Mouse (Mus musculus): ENCODE measurements at regions not wholly inside any gene's neighbourhood (a gene's known extent, or its start where the extent isn't known, plus 50 kb on each side); places are given as distances from the start of the nearest gene placed in this dataset.

DNA sequence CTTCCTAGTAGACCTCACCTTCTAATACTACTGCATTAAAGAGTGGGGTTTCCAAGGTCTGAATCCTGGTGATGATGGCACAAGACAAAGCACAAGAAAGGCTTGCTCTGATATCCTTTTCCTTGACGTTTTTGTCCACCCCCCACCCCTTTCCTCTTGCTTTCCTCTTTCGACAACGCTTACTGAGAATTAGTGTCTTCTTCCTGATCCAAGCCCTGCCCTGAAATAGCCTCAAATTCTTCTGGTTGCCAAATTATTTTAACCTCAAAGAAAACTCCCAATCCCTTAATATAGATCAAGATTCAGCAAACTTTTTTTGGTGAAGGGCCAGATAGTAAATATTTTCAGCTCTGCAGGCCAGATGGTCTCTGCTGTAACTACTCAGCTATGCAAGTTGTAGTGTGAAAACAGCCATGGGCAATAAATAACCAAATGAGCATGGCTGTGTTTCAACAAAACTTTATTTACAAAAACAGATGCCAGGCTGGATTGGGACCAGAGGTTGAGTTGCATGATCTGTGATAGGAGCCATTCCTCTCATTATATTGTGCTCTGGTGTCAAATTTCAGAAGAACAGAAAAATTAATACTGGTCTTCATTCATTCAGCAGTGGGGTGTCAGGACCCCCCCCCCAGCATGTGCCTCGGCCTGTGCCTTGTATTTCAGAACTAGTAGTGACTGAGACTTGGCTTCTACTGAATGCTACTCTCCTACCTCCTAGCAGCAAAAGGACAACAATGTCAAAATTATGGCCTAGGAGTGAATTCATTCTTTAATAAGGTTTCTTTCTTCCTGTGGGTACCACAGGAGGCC, 218.5 kb upstream of the Nrip1 start:
- no peak for DNase-seq (ENCODE audit: low read depth, low spot score)

DNA sequence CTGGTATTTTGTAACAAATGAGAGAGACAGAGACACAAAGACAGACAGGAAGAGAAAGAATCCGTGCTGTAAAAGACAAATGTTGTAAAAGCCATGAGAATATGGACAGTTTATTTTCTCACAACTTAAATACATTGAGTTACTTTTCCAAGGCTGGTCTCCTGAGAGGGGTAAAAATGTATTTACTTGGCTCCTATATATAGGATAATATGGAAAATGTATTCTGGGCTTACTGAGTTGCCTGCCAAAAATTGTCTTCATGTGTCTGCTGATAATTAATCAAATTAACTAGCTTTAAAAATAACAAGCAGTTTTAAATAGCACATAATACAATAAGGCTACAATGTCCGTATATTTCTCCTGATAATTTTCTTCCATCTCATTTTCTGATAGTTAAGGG, 216.2 kb upstream of the Nrip1 start:
- no peak for DNase-seq (ENCODE audit: low read depth, low spot score)

DNA sequence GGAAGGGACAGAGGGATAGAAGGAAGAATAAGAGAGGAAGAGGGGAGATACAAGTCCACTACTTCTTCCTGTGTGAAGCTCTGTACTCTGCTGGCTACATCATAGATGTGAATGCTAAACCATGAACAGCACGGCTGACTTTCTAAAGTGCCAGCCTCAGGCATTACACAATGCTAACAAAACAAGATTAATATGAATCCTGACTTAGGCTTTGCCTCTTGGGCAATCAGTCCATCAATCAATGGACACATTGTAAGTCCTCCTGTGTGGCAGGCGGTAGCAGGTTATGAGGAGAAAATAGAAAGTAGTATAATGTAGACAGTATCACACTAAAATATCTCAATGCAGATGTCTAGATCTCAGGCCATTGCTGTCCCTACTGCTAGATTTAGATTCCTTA, 203.6 kb upstream of the Nrip1 start:
- no peak for DNase-seq (ENCODE audit: low read depth, low spot score)

DNA sequence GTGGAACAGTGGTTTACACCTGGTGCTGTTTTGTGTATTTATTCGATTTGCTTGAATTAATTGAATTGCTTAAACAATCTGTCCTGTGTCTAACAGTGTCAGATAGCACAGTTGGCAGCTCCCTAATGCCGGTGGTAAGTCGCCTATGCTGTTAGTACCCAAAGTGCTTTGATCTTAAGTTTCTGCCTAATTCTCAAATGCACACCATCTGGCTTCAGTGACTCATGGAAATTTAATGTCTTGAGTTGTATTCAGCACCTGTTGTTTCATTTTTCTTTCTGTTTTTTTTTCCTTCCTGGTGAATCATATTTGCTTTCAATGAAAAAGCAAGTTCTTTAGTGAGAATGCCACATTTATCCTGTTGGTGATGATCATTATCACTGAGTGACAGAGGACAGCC, 201.7 kb upstream of the Nrip1 start:
- DNase-seq (ENCODE audit: low read depth, low spot score): no peak

DNA sequence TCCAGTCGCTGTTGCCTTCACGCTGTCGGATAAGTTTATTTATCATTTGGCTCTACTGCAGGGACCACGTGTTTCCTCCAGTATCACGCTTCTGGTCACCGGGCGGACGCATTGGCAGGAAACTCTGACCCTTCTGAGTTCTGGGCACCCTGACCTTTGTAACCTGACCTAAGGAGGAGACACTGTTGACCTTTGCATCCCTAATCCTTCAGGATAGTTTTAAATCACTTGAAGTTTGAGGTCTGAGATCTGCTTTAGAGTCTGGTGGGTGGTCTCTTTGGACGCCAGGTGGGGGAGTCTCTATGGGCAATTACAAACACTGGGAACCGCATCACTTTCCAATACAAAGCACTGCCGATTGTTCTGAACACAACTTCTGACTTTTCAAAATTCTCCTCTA, 192.6 kb upstream of the Nrip1 start:
- DNase-seq (ENCODE audit: low read depth, low spot score): no peak

DNA sequence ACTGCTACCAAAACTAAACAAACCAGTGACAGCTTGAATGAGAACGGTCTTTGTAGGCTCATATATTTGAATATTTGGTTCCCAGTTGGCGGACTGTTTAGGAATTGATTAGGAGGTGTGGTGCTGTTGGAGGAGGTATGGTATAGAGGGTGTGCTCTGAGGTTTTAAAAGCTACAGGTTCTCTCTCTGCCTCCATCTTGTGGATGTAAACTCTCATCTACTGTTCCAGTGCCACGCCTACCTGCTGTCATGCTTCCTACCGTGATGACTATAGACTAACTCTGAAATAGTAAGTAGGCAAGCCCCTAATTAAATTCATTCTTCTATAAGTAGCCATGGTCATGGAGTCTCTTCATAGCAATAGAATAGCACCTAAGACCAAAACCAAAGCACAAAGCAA, 181.2 kb upstream of the Nrip1 start:
- no peak for DNase-seq (ENCODE audit: low read depth, low spot score)

DNA sequence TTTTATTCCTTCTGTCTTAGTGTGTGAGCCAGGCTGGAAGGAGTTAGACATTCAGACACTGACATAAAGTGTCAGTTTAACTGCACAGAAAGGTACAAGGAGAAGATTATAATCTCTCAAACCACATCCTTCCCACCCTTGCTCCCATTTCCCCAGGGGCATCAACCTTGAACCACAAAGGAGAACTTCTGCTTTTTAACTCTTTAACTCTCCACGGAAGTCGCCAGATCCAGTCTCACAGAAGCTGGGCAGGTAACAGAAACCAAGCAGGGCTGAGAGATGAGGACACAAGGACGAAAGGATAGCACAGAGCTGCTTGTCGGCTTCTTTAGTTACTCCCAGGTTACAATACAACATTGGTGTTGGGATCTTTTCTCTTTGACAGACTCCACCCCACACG, 176.0 kb upstream of the Nrip1 start:
- DNase-seq (ENCODE audit: low read depth, low spot score): no peak

DNA sequence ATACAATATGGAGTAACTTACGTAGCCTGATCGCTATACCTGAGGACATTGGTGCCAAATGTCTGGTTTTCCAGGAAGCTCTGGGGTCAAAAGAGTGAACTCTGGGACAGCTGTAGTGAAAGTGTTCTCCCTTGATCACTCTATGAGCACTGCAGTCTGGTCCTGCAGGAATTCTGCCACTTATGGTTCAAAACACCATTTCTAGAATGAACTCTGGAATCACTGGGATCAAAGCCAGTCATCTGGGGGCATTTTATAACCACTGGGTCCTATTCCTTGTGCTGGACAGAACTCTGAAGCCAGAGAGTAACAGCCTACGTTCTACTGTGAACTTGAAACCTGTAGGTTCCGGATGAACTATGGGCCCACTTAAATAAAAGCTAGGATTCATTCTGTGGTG, 173.5 kb upstream of the Nrip1 start:
- no peak for DNase-seq (ENCODE audit: low read depth, low spot score)

DNA sequence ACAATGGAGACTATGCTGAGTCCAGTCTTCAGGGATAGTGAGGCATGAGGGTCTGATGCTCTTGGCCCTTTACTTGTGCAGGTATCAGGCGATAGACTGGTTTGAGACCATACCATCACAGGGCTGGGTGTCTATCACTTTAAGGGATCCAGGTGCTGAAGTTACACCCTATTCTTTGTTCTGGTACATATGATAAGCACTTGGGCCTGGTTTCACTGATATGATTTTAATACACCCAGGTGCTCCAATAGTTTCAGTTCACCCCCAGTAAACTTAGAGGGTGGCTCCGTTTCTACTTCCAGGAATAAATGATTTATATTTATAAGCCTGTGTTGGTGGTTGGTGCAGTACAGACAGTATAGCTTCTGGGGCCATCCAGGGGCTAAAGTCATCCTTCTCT, 173.0 kb upstream of the Nrip1 start:
- no peak for DNase-seq (ENCODE audit: low read depth, low spot score)

DNA sequence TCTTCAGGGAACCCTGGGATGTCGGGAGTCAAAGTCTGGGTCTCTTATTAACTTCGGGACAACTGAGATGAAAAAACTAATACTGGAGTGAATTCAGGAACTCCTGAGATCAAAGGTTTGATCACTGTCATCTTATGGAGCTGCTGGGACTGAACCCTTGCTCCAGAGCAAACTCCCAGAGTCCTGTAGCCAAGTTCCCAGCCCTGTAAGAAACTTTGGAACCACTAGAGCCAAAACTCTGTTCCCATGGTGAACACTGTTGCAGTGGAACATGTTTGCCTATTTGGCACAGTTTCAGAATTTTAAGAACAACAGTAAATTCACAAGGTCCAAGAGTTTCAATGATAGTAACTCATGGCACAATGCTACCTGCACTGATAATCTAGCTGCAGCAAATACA, 172.3 kb upstream of the Nrip1 start:
- DNase-seq (ENCODE audit: low read depth, low spot score): no peak

DNA sequence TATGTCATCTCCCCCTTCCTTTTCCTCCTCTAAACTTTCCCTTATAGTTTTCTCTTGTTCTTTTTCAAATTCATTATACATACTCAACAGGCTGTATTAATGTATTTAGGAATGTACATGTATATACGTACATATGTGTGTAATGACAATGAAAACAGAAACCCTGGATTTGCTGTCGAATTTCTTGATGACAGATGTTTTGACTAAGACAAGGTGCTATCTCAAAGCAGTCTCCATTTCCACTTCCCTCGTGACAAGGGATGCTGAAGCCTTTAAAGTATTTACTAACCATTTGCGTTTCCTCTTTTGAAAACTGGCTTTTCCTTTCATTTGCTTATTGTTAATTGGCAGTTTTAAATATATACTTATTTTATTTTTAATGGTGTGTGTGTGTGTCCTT, 171.3 kb upstream of the Nrip1 start:
- DNase-seq (ENCODE audit: low read depth, low spot score): no peak

DNA sequence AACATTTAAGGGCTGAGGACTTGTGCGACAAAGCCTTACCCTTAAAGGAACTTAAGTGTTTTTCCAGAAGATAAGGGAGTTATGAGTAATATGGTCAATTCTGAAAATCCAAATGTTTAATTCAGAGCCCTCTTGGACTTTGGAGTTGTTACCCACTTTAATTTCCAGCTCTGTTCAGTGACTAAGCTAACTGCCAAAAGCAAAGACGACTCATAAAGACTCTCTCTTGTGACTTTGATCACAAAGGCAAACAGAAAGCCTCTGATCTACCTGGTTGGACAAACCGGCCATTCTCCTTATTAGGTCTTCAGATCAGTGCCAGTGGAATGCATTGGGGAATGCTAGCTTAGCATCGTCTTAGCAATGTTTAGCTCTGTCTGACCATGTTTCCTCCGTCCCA, 167.3 kb upstream of the Nrip1 start:
- no peak for DNase-seq (ENCODE audit: low read depth, low spot score)

DNA sequence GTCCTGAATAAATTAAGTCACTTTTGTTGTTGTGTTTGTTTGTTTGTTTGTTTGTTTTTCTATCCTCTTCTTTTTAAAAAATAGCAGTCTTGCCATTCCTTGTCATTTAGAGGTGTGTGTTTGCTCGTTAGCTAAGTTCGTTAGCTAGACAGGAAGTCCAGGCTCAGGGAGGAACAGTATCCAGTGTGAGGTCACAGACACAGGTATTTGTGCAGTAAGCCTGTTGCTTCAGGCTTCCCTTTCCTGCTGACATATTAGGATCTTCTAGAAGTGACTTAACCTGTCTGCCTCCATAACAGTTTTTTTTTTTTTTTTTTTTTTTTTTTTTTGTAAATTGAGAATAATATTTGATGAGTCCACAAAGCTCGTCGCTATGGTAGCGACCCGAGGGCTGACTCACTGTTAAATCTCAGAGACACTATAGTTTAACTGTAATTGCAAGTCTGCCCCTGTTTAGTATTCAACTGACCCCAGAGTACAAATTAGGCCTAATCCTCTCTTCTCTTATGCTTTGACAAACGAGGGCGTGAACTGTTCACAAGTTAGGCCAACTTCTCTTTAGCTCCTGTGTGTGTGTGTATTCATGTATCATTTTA, 166.8 kb upstream of the Nrip1 start:
- no peak for DNase-seq (ENCODE audit: low read depth, low spot score)

DNA sequence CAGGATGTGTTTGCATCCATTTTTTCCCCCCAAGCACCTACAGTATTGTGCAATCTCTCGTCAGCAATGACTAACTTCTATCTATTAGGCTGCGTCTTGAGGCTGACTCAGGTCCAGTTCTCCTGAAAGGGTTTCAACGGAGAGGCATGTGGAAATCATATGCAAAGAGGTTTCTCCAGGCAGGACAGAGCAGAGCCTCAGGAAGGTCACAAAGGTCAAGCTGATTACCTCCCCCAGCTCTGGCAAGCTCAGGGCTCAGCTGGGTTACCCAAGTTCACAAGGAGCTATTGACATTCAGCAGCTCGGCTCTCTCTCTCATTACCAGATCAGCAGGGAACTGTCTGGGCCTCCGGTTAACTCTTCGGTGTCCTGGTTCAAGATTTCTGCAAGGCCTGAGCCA, 166.0 kb upstream of the Nrip1 start:
- DNase-seq (ENCODE audit: low read depth, low spot score): no peak

DNA sequence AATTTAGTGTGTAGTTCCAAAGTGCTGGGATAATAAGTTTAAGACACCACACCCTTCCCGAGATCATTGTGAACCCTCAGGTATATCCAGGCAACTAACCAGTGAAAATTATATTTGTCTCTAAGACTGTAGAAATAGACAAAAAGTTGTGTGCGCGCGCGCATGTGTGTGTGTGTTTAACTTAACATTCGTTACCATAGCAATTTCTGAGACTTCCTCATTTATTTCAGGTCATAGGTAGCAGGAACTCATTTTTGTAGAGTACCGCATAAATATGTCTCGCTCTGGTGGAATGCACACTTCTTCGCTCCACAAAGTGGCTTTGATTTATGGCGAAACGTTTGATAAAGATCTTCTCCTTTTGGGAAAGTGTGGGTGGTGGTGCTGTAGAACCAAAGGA, 164.2 kb upstream of the Nrip1 start:
- no peak for DNase-seq (ENCODE audit: low read depth, low spot score)

DNA sequence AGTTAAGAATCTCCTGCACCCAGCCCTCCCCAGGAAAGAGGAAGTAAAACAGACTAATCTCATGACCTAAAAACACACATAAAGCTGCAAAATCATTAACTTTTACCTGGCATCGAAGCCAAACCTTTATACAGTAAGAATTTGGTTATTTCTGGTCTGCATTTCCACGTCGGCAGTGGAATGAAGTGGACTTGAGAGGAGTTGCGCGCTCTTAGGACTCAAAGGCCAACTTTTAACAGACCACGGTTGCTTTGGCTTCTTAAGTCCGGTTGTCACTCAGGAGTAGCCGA, 159.2 kb upstream of the Nrip1 start:
- peak; percentile 79 for DNase-seq (ENCODE audit: low read depth, low spot score)

DNA sequence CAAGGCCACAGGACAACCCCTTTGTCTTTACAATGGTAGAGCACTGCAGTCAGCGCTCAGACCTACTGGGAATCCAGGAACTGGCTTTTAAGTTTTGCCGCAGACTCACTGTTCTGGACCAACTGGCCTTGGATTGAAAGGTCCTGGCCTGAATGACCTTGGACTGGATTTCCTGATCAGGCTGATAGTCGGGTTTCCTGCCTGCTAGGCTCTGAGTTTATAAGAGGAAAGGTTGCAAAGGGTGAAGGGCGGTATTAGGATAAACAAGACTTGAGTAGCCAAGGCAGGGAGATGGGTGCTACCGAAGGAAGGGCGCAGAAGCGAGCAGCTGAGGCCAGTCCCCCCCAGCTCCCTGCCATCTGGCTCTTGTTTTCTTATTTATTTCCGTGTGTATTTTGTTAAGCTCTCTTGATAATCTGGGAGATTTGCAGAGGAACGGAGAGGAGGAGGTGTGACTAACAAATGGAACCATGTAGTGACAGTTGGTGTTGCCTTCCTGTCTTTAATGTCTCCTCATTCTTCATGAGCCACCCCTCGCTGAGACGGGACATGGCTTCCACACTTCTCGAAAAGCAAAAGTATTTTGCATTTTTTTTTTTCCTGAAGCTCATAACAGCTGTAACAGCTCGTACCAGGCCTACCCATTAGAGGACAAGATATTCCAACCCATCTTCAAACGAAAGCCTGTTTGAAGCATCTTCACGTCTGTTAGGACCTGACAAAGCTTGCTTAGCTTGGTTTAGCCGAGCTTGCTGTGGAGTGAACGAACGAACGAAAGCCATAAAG, 158.7 kb upstream of the Nrip1 start:
- no peak for DNase-seq (ENCODE audit: low read depth, low spot score)

DNA sequence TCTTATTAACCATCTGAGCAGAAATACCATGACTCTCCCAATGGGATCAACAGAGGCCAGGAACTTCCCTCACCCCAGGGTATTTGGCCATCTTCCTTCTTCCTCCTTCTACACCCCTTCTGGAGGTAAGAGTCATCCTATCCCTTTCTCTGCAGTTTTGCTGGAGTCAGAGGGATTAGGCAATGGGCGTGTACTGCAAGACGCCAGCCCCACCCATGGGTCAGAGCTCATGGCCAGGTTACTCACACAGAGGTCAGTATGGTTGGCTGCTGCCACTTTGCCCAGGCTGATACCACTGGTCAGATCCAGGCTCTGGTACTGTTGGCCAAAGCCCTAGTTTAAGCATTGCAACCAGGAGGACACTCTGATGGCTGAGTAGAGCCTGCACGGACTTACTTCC, 157.3 kb upstream of the Nrip1 start:
- no peak for DNase-seq (ENCODE audit: low read depth, low spot score)

DNA sequence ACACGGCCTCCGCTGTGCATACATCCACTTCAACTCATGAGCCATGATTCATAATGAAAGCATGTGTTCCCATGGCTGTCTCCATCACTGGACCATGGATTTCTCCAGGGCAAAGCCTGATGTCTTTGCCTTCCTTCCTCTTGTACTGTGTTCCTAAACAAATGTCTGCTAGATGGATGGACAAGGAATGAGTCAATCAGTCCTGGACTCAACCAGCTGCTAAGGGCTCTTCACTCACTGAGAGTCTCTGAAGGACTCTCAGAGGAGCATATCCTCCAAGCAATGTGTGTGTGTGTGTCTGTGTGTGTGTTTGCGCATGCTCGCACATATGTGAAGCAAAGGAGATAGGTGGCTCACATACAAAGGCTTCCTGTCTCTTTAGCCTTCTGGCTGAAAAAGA, 156.0 kb upstream of the Nrip1 start:
- DNase-seq (ENCODE audit: low read depth, low spot score): no peak

DNA sequence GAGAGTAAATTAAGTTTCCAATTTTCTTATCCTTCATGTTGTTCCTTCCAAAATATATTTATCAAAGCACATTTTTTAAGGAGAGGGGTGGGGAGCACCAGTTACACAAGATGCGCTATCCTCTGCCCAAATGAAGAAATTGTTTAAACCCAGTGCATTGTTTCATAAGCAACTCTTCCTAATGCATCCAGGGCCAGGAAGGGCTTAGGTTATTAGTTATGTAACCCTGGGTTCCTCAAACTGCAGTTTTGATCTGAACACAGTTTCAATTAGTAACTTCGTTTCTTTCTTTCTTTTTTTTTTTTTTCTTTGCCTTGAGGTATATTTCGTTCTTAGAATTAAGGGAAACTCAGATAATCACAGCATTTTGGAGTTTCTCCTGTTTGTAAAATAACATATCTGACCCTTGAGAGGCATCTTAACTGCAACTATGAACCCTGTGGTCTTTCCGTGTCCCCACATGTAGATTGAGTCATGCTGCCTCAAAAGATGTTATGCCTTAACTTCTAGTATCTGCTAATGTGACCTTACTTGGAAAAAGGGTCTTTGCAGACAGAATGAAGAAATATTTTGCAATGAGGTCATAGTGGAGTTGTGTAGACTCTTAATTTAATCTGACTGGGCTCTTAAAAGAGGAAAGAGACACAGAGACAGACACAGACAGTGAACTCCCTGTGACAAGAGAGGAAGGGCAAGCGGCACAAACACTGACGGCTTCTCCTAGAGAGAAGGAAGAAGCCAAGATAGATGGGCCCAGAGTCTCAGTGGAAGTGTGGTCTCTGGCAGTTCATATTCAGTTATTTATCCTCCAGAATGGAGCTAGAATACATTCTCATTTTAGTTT, 153.7 kb upstream of the Nrip1 start:
- DNase-seq (ENCODE audit: low read depth, low spot score): no peak

DNA sequence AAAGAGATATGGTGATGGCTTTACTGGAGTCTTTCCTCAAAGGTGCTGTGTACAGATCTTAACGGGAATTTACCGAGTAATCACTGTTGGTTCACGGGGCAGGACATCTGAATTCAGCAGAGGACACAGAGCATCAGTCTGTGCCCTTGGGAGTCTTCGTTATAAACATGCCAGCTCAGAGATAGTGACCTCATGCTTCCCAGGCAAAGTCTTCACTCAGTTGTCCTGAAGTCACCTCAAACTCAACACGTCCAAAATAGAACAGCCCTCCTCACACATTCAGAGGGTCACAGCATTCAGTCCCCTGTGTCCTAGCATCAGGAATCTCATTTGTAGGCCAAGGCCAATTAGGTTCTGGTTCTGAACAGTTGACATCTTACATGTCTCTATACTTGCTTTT, 151.9 kb upstream of the Nrip1 start:
- DNase-seq (ENCODE audit: low read depth, low spot score): no peak

DNA sequence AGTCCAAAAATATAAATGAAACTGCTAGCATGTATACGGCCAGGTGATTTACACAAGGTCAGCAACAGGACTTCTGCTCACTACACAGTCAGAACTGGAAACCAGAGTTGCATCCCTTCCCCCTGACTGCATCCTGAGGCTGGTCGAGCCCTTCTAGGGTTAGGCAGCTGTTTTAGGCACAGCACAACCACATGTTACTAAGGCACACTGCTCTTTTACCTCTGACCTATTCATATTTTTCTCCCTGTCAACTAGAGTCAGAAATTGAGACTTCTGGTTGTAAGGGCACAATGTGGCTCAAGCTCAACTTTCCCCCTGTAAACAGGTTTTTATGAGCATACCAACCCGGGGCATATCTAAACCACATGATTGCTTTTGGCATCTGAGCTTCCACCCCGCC, 151.3 kb upstream of the Nrip1 start:
- DNase-seq (ENCODE audit: low read depth, low spot score): no peak
